Mouse (Mus musculus): ENCODE results near the gene Pdk1. TPM values are rescaled to one million over a fixed set of nuclear protein-coding genes. Genes with fewer than 3 reads are reported as not detected.

The Pdk1 gene
- polyA plus RNA-seq, 1 experiment from 2014 or later: 68.6 TPM

DNA sequence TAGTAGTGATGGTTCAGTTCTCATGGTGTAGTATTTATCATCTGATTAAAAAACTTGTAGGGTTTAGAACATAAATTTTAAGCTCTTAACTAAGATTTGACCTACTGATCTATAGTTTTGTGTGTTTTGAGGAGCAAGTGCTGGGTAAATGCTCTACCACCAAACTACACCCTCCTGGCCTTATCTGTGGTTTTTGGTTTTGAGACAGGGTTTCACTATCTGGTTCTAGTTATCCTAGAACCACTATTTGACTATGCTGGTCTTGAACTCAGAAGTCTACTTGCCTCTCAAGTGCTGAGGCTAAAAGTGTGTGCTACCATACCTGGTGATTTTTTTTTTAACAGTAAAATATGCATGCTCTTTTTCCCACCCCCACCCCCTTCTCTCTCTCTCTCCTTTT, 5.9 kb downstream of the Pdk1 start:
- H3K9me3 ChIP-seq (replicated peaks; ENCODE audit: control insufficient read depth, low read length): no peaks in the 10 kb centered on the region
- no peak overlapping the region for H3K4me2 ChIP-seq (ENCODE audit: low read depth, low read length)
- H3K36me3 ChIP-seq (ENCODE audit: control insufficient read depth, insufficient read depth, low read length): peaks cover 5% of the 10 kb centered on the region; the same call in 1 of the 2 replicates
- no peak for ATAC-seq (ENCODE audit: insufficient read depth, low FRiP score)
- no peak overlapping the region for H3K9ac ChIP-seq (ENCODE audit: low read length)
- H3K4me3 ChIP-seq (replicated peaks; ENCODE audit: low read length): no peak overlapping the region
- H3K27me3 ChIP-seq (ENCODE audit: control insufficient read depth, insufficient read depth, low read length): no peaks in the 10 kb centered on the region
- no peak overlapping the region for H3K27ac ChIP-seq (ENCODE audit: low read length)
- peaks cover 12% of the 10 kb centered on the region for H3K4me1 ChIP-seq (ENCODE audit: control insufficient read depth, insufficient read depth, low read length)

DNA sequence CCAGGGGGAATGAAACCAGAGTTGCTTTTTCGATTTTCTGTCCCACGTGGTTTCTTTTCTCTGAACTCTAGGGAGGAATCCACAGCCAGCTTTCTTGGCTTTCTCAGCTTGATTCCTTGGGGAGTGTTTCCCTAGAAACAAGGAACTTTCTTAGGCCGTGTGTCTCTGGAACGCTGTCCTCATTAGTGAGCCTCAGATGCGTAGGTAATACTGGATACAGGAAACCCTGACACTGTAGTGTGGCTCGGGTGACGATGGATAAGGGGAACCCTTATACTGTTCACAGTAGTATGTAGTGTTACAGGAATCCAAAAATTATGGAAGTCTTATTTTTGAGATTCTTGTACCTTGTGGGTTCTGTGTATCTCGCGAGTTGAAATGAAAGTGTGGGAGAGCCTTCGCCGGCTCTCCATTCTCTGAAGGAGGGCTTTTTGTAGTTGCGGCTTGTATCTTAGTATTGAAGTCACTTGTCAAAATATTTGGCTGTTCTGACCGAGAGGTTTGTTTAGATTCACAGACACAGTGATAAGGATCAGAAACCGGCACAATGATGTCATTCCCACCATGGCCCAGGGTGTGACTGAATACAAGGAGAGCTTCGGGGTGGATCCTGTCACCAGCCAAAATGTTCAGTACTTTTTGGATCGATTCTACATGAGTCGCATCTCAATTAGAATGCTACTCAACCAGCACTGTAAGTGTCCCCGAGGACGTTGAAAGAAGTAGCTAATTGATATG, 10.1 kb downstream of the Pdk1 start:
- no peak for ATAC-seq (ENCODE audit: insufficient read depth, low FRiP score)

GRCm38 (mm10) chr2:71887269-71887668, 14.2 kb downstream of the Pdk1 start:
- Histone ChIP-seq H3K4me2 (ENCODE audit: low read depth, low read length) (no peak overlapping the region), H3K4me1 (ENCODE audit: control insufficient read depth, insufficient read depth, low read length) (no peaks in the 10 kb centered on the region), H3K27me3 (ENCODE audit: control insufficient read depth, insufficient read depth, low read length) (no peaks in the 10 kb centered on the region), H3K27ac (ENCODE audit: low read length) (no peak overlapping the region), H3K4me3 (replicated peaks; ENCODE audit: low read length) (no peak overlapping the region), H3K36me3 (ENCODE audit: control insufficient read depth, insufficient read depth, low read length) (peaks cover 3% of the 10 kb centered on the region), H3K9ac (ENCODE audit: low read length) (no peak overlapping the region), H3K9me3 (replicated peaks; ENCODE audit: control insufficient read depth, low read length) (no peaks in the 10 kb centered on the region)
- ATAC-seq (ENCODE audit: insufficient read depth, low FRiP score): no peak
- WGBS: 88% methylated on average over 4 of the region's 4 CpGs

More for the DNA sequence above, 10.1 kb downstream of the Pdk1 start:
- Histone ChIP-seq H3K4me3 (replicated peaks; ENCODE audit: low read length) (no peak overlapping the region), H3K36me3 (ENCODE audit: control insufficient read depth, insufficient read depth, low read length) (peaks cover 8% of the 10 kb centered on the region), H3K27me3 (ENCODE audit: control insufficient read depth, insufficient read depth, low read length) (no peaks in the 10 kb centered on the region), H3K27ac (ENCODE audit: low read length) (no peak overlapping the region), H3K9me3 (replicated peaks; ENCODE audit: control insufficient read depth, low read length) (no peaks in the 10 kb centered on the region), H3K4me1 (ENCODE audit: control insufficient read depth, insufficient read depth, low read length) (no peaks in the 10 kb centered on the region), H3K4me2 (ENCODE audit: low read depth, low read length) (no peak overlapping the region), H3K9ac (ENCODE audit: low read length) (no peak overlapping the region)
- WGBS: 77% methylated on average over 19 of the region's 19 CpGs

DNA sequence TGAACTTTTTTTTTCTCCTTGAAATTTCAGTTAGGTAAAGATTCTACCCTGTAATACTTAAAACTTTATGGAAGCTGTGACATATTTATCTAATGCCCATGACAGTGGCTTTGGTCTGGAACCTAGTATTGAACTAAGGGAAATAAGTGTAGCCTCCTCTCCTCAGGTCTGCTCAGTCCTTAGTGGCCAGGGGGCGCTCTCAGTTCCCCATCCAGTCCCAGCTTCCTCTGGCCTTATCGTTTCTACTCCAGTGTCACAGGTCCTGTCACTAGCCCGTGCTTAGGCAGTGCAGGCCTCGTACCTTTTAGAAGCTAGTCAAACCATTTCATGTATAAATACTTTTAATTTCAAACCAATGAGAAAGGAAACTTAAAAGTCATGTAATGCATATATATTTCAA, 15.4 kb downstream of the Pdk1 start:
- no peak overlapping the region for H3K4me3 ChIP-seq (replicated peaks; ENCODE audit: low read length)
- no peak overlapping the region for H3K9ac ChIP-seq (ENCODE audit: low read length)
- no peaks in the 10 kb centered on the region for H3K9me3 ChIP-seq (replicated peaks; ENCODE audit: control insufficient read depth, low read length)
- no peak for ATAC-seq (ENCODE audit: insufficient read depth, low FRiP score)
- H3K36me3 ChIP-seq (ENCODE audit: control insufficient read depth, insufficient read depth, low read length): peaks cover 10% of the 10 kb centered on the region
- 70% methylated on average over 4 of the region's 4 CpGs for WGBS
- no peaks in the 10 kb centered on the region for H3K27me3 ChIP-seq (ENCODE audit: control insufficient read depth, insufficient read depth, low read length)
- H3K4me1 ChIP-seq (ENCODE audit: control insufficient read depth, insufficient read depth, low read length): no peaks in the 10 kb centered on the region
- H3K27ac ChIP-seq (ENCODE audit: low read length): no peak overlapping the region
- no peak overlapping the region for H3K4me2 ChIP-seq (ENCODE audit: low read depth, low read length)

DNA sequence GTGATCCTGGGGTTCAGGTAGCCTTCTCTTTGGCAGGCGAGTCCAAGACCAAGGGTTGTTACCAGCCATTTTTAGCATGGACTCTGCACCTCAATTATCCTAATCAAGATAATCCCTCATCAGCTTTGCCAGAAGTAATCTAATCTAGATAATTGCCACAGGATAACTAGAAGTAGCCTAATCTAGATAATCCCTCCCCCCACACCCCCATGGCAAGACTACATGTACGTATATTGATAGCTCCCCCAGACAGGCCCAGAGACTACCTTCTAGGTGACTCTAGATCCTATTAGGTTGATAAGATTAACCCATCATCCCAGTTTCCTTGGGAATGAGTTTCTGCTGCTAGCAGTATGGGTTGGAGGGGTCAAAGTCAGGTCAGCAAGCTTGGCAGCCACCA, 18.5 kb downstream of the Pdk1 start:
- no peak overlapping the region for H3K27ac ChIP-seq (ENCODE audit: low read length)
- H3K4me1 ChIP-seq (ENCODE audit: control insufficient read depth, insufficient read depth, low read length): no peaks in the 10 kb centered on the region
- no peak overlapping the region for H3K9ac ChIP-seq (ENCODE audit: low read length)
- WGBS: 83% methylated on average over 2 of the region's 2 CpGs
- no peak for ATAC-seq (ENCODE audit: insufficient read depth, low FRiP score)
- no peaks in the 10 kb centered on the region for H3K9me3 ChIP-seq (replicated peaks; ENCODE audit: control insufficient read depth, low read length)
- H3K4me3 ChIP-seq (replicated peaks; ENCODE audit: low read length): no peak overlapping the region
- H3K4me2 ChIP-seq (ENCODE audit: low read depth, low read length): no peak overlapping the region
- H3K36me3 ChIP-seq (ENCODE audit: control insufficient read depth, insufficient read depth, low read length): peaks cover 10% of the 10 kb centered on the region; the same call in 1 of the 2 replicates
- no peaks in the 10 kb centered on the region for H3K27me3 ChIP-seq (ENCODE audit: control insufficient read depth, insufficient read depth, low read length)

DNA sequence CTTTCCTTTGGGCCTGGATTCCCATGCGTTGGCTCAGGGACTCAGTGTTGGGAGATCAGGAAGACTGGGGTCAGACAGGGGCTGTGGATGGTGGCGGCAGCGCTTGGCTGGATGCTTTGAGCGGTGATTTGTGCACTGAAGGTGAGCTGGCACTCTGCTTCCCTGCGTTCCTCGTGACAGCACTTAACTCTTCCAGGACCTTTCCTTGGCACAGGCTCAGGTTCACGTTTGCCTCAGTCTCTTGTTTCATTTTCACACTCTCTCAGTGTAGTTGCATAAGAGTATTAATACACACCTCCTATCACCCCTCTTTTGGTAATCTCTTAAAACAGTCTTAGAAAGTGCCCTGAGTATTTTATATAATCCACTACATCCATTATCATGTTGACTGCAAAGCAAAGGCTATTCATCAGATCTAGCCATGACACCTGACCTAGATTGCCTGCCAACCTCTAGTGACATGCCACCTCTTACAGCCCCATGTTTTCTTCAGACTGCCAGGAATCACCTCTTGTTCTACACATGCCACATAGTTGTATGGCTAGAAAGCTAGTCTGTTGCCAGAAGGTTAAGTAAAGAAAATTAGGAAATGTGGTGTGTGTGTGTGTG, 19.8 kb downstream of the Pdk1 start:
- WGBS: 82% methylated on average over 7 of the region's 7 CpGs
- H3K4me1 ChIP-seq (ENCODE audit: control insufficient read depth, insufficient read depth, low read length): no peaks in the 10 kb centered on the region
- peaks cover 7% of the 10 kb centered on the region; the same call in 1 of the 2 replicates for H3K36me3 ChIP-seq (ENCODE audit: control insufficient read depth, insufficient read depth, low read length)
- H3K4me3 ChIP-seq (replicated peaks; ENCODE audit: low read length): no peak overlapping the region
- H3K9ac ChIP-seq (ENCODE audit: low read length): no peak overlapping the region
- no peak overlapping the region for H3K4me2 ChIP-seq (ENCODE audit: low read depth, low read length)
- no peak overlapping the region for H3K27ac ChIP-seq (ENCODE audit: low read length)
- H3K9me3 ChIP-seq (replicated peaks; ENCODE audit: control insufficient read depth, low read length): no peaks in the 10 kb centered on the region
- no peaks in the 10 kb centered on the region for H3K27me3 ChIP-seq (ENCODE audit: control insufficient read depth, insufficient read depth, low read length)
- ATAC-seq (ENCODE audit: insufficient read depth, low FRiP score): no peak

- ATAC-seq (ENCODE audit: insufficient read depth, low FRiP score): no peak
- Histone ChIP-seq H3K4me3 (replicated peaks; ENCODE audit: low read length) (no peak overlapping the region), H3K27ac (ENCODE audit: low read length) (no peak overlapping the region), H3K27me3 (ENCODE audit: control insufficient read depth, insufficient read depth, low read length) (no peaks in the 10 kb centered on the region), H3K4me1 (ENCODE audit: control insufficient read depth, insufficient read depth, low read length) (no peaks in the 10 kb centered on the region), H3K4me2 (ENCODE audit: low read depth, low read length) (no peak overlapping the region), H3K9ac (ENCODE audit: low read length) (no peak overlapping the region), H3K36me3 (ENCODE audit: control insufficient read depth, insufficient read depth, low read length) (peaks cover 13% of the 10 kb centered on the region; the same call in 1 of the 2 replicates), H3K9me3 (replicated peaks; ENCODE audit: control insufficient read depth, low read length) (no peaks in the 10 kb centered on the region)
- 89% methylated on average over 13 of the region's 13 CpGs for WGBS
Observed at GRCm38 (mm10) chr2:71895596-71896286, 22.7 kb downstream of the Pdk1 start.

- Histone ChIP-seq H3K36me3 (ENCODE audit: control insufficient read depth, insufficient read depth, low read length) (peaks cover 12% of the 10 kb centered on the region; the same call in 1 of the 2 replicates), H3K9me3 (replicated peaks; ENCODE audit: control insufficient read depth, low read length) (no peaks in the 10 kb centered on the region), H3K4me2 (ENCODE audit: low read depth, low read length) (no peak overlapping the region), H3K9ac (ENCODE audit: low read length) (no peak overlapping the region), H3K4me1 (ENCODE audit: control insufficient read depth, insufficient read depth, low read length) (no peaks in the 10 kb centered on the region), H3K27ac (ENCODE audit: low read length) (no peak overlapping the region), H3K27me3 (ENCODE audit: control insufficient read depth, insufficient read depth, low read length) (no peaks in the 10 kb centered on the region), H3K4me3 (replicated peaks; ENCODE audit: low read length) (no peak overlapping the region)
- 91% methylated on average over 12 of the region's 12 CpGs for WGBS
- ATAC-seq (ENCODE audit: insufficient read depth, low FRiP score): no peak
Observed at GRCm38 (mm10) chr2:71897420-71897819, 24.4 kb downstream of the Pdk1 start.

- H3K4me1 ChIP-seq (ENCODE audit: control insufficient read depth, insufficient read depth, low read length): no peaks in the 10 kb centered on the region
- ATAC-seq (ENCODE audit: insufficient read depth, low FRiP score): no peak
- 49% methylated on average over 8 of the region's 8 CpGs for WGBS
Observed at GRCm38 (mm10) chr2:71898335-71898856, 25.4 kb downstream of the Pdk1 start.

More at GRCm38 (mm10) chr2:71898335-71898856, 25.4 kb downstream of the Pdk1 start:
- Histone ChIP-seq H3K4me3 (replicated peaks; ENCODE audit: low read length) (no peak overlapping the region), H3K27ac (ENCODE audit: low read length) (no peak overlapping the region), H3K9ac (ENCODE audit: low read length) (no peak overlapping the region), H3K36me3 (ENCODE audit: control insufficient read depth, insufficient read depth, low read length) (peaks cover 6% of the 10 kb centered on the region; the same call in 1 of the 2 replicates), H3K27me3 (ENCODE audit: control insufficient read depth, insufficient read depth, low read length) (no peaks in the 10 kb centered on the region), H3K9me3 (replicated peaks; ENCODE audit: control insufficient read depth, low read length) (no peaks in the 10 kb centered on the region), H3K4me2 (ENCODE audit: low read depth, low read length) (no peak overlapping the region)
